Comparison of ENCODE assay signal across 11 mouse cellular contexts in genomic region chr3:52062389-52063260, GRCm38 (mm10). TPM values are rescaled to one million over a fixed set of nuclear protein-coding genes. Genes with fewer than 3 reads are reported as not detected.
A peak's percentile ranks its signal among the peaks of the same experiment; 100 is the strongest.
DNase-seq lines count a peak whose midpoint lies in the region; ATAC-seq lines count a peak whose summit lies in the region.
"Had no signal": no experiment of that assay in that cellular context is flagged by ENCODE, and none has a peak within 500 bp of the region (broad histone marks: within the 10 kb centered on the region; RNA-seq: fewer than 3 reads in every experiment).

No protein-coding gene starts in this region.

- peak overlapping the region; percentile 67 for H3K27ac ChIP-seq in forebrain, embryonic 13.5 days
- no peak overlapping the region for H3K27ac ChIP-seq in intestine, embryonic 15.5 days
- H3K27ac ChIP-seq in neural tube, embryonic 13.5 days (replicated peaks): peak overlapping the region; percentile 72

- no peaks in the 10 kb centered on the region for H3K27me3 ChIP-seq in forebrain, embryonic 13.5 days
- H3K27me3 ChIP-seq in intestine, embryonic 15.5 days (replicated peaks): no peaks in the 10 kb centered on the region
- H3K27me3 ChIP-seq in neural tube, embryonic 13.5 days: no peaks in the 10 kb centered on the region
- H3K27me3 ChIP-seq: Patski had no signal

- H3K36me3 ChIP-seq in forebrain, embryonic 13.5 days (ENCODE audit: poor library complexity, severe bottlenecking): no peaks in the 10 kb centered on the region
- H3K36me3 ChIP-seq in intestine, embryonic 15.5 days: no peaks in the 10 kb centered on the region
- H3K36me3 ChIP-seq in neural tube, embryonic 13.5 days: no peaks in the 10 kb centered on the region

- no peak overlapping the region for H3K9ac ChIP-seq in forebrain, embryonic 13.5 days
- no peak overlapping the region for H3K9ac ChIP-seq in intestine, embryonic 15.5 days
- no peak overlapping the region; the same call in 1 of the 2 replicates for H3K9ac ChIP-seq in neural tube, embryonic 13.5 days

- H3K4me2 ChIP-seq in forebrain, embryonic 13.5 days: peak overlapping the region; percentile 17; the same call in 1 of the 2 replicates
- no peak overlapping the region for H3K4me2 ChIP-seq in intestine, embryonic 15.5 days (replicated peaks)
- H3K4me2 ChIP-seq in neural tube, embryonic 13.5 days: no peak overlapping the region

- peak; percentile 34; the same call in 1 of the 2 replicates for ATAC-seq in forebrain, embryonic 13.5 days
- peak; percentile 57 for ATAC-seq in intestine, embryonic 15.5 days
- ATAC-seq in neural tube, embryonic 13.5 days (ENCODE audit: low read depth): no peak
- ATAC-seq: Patski had no signal

- no peaks in the 10 kb centered on the region for H3K9me3 ChIP-seq in forebrain, embryonic 13.5 days (replicated peaks)
- H3K9me3 ChIP-seq in intestine, embryonic 15.5 days: no peaks in the 10 kb centered on the region
- no peaks in the 10 kb centered on the region for H3K9me3 ChIP-seq in neural tube, embryonic 13.5 days

- peaks cover 34% of the 10 kb centered on the region for H3K4me1 ChIP-seq in forebrain, embryonic 13.5 days
- peaks cover 8% of the 10 kb centered on the region for H3K4me1 ChIP-seq in intestine, embryonic 15.5 days (replicated peaks)
- peaks cover 26% of the 10 kb centered on the region for H3K4me1 ChIP-seq in neural tube, embryonic 13.5 days (replicated peaks)

- DNase-seq in embryo, embryonic 11 days: peak; percentile 37
- DNase-seq in embryo, embryonic 9.5 days (ENCODE audit: extremely low spot score): no peak
- no peak for DNase-seq in ovary, postnatal 36 days (ENCODE audit: low spot score)
- DNase-seq in gastrocnemius, postnatal 25 days: no peak
- no peak for DNase-seq in left cerebral cortex, adult 11 months (ENCODE audit: low spot score)
- DNase-seq: lung, postnatal 4 days; thymus, postnatal 4 days had no signal

- 45% methylated on average over 11 of the region's 11 CpGs for WGBS in forebrain, embryonic 13.5 days
- 61% methylated on average over 11 of the region's 11 CpGs for WGBS in intestine, embryonic 15.5 days
- 50% methylated on average over 11 of the region's 11 CpGs for WGBS in neural tube, embryonic 13.5 days

- no peak overlapping the region for H3K4me3 ChIP-seq in forebrain, embryonic 13.5 days
- no peak overlapping the region for H3K4me3 ChIP-seq in intestine, embryonic 15.5 days (replicated peaks)
- no peak overlapping the region for H3K4me3 ChIP-seq in neural tube, embryonic 13.5 days

RNA-seq across cellular contexts. Expression of gene Maml3, which starts 42.3 kb away (rescaled TPM):
- polyA plus RNA-seq in forebrain, embryonic 13.5 days (2015; fragmentation: Nextera tagmentation; extraction: Ambion mirVana): 5.4 and 6.5 TPM in 2 replicates
- polyA plus RNA-seq in intestine, embryonic 15.5 days (2015; fragmentation: Nextera tagmentation; extraction: Ambion mirVana): 4.1 and 4.9 TPM in 2 replicates
- 8.5 and 8.6 TPM in 2 replicates for polyA plus RNA-seq in neural tube, embryonic 13.5 days (2015; fragmentation: Nextera tagmentation; extraction: Ambion mirVana)
- 1 to 10 TPM; 2.4 to 2.5 TPM for total RNA-seq in gastrocnemius, postnatal 25 days (2021)
